Mouse (Mus musculus): ENCODE measurements around the gene Ssh1.
A peak's percentile ranks its signal among the peaks of the same experiment; 100 is the strongest.

Ssh1 gene

DNA sequence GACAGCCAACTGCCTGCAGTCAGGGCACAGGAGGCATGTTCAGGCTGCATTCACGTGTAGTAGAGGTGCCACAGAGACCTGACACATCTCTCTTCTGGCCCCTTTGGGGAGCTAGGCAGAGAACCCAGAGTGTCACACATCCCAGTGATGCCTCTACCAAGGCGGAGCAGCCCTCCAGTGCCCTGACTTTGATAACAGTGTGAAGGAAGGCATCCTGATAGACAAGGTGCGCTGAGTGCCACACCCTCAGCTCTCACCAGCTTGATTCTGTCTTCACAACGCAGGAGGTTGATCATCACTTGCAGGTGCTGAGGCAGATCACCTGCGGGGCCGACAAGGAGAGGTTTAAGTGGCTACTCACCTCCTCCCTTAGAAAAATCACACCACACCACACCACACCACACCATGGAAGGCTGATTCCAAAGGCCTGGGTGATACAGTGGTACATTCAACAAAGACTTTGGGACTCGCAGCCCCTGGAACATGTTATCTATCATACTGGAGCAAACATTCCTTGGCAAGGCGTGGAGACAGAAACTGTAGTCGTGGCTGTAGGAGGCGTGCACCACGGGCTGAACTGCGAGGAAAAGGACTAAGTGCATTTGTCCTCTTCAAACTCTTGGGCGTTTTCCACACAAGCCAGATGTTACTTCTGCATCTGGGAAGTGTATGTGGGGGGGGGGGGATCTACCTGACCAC lies 27.1 kb downstream of the Ssh1 start:
- DNase-seq (ENCODE audit: low spot score in 2 of 2) = no peak

- DNase-seq (ENCODE audit: low spot score in 2 of 2) = no peak
Measured at GRCm38 (mm10) chr5:113965659-113966185, 28.0 kb downstream of the Ssh1 start.

GRCm38 (mm10) chr5:113964972-113965371 lies 28.7 kb downstream of the Ssh1 start:
- no peak for DNase-seq (ENCODE audit: low spot score in 2 of 2)

GRCm38 (mm10) chr5:113961776-113962175 lies 31.9 kb downstream of the Ssh1 start:
- no peak for DNase-seq (ENCODE audit: low spot score in 2 of 2)

DNA sequence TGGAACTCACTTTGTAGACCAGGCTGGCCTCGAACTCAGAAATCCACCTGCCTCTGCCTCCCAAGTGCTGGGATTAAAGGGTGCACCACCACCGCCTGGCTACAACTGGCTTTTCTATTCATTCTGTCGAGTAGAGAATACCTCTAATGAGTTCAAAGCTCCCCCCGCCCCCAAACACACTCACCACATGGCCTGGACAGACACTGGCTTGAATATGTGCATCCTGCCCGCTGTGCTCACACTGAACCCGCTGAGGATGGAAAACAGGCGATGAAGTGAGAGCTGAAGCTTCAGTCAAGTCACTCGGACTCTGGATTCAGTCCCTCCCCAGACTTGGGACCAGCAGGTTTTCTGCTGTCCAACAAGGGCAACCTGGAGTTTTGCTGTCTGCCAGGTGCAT lies 33.3 kb downstream of the Ssh1 start:
- DNase-seq (ENCODE audit: low spot score in 2 of 2) = no peak

GRCm38 (mm10) chr5:113959039-113959438 lies 34.7 kb downstream of the Ssh1 start:
- DNase-seq (ENCODE audit: low spot score in 2 of 2) = no peak

DNA sequence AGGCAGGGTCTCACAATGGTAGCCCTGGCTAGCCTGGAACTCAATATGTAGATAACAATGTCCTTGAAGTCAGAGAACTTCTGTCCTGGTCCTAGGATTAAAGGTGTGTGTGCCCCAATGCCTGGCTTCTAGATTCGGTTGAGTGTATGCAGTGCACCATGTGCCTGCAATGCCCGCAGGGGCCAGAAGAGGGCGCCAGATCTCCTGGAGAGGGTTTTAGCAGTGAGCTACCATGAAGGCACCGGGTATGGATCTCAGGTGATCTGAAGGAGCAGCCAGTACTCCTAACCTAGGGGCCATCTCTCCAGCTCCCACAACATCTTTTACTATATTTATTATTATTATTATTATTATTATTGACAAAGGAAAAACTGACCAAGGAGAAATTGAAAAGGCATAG lies 37.2 kb downstream of the Ssh1 start:
- peak; percentile 74 to 82 for DNase-seq (ENCODE audit: low spot score in 2 of 2)

GRCm38 (mm10) chr5:113955691-113956090 lies 38.0 kb downstream of the Ssh1 start:
- DNase-seq (ENCODE audit: low spot score in 2 of 2) = no peak

DNA sequence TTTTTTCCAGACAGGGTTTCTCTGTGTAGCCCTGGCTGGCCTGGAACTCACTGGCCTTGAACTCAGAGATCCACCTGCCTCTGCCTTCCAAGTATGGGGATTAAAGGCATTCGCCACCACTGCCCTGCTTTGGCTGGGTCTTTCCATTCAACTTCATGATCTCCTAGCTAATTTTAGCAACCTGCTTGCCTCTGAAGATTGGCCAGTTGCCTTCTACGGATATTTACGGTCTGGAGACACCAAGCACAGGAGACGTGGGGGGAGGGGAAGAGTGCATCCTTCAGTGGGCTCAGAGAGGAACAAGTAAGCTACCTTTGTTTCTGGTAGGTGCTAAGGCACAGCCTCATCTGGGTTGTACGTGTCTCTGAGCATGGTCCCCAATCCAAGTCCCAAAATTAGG lies 38.4 kb downstream of the Ssh1 start:
- DNase-seq (ENCODE audit: low spot score in 2 of 2) = no peak

GRCm38 (mm10) chr5:113954421-113954820 lies 39.3 kb downstream of the Ssh1 start:
- peak; percentile 69 to 74 for DNase-seq (ENCODE audit: low spot score in 2 of 2)

DNA sequence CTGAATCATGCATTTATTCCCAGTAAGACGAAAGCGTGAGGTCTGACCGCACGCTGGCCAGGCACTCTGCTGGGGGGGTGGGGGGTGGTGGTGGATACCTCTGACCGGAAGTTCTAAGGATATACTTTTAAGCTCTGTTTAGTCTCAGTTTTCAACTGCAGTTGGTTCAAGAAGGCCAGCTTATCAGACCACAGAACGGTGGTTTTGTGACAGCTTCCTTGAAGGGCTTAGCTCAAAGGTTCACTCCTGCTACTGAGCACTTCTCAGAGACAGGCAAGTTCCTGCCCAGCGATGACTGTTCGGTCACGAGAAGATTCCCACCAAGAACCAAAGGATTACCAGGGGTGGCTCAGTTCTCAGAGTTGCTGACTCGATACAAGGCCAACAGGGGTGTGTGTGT lies 41.2 kb downstream of the Ssh1 start:
- DNase-seq (ENCODE audit: low spot score in 2 of 2) = peak; percentile 57 to 73

DNA sequence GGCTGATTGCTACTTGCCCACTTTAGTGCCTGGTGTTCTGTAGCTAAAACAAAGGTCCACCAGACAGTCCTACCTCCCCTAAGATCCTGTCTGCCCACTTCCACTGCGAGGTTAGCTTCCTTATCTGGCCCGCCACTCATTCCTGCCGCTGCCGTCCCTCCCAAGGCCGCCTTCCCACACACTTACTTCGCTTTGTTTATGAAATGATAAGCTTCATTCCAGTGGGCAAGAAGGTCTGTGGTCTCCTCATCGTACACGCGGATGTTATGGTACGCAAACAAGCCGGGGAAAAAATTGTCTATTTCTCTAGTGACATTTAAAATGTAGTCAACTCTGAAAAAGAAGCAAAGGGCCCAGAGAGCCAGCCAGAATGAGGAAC lies 42.0 kb downstream of the Ssh1 start:
- DNase-seq (ENCODE audit: low spot score in 2 of 2) = no peak

DNA sequence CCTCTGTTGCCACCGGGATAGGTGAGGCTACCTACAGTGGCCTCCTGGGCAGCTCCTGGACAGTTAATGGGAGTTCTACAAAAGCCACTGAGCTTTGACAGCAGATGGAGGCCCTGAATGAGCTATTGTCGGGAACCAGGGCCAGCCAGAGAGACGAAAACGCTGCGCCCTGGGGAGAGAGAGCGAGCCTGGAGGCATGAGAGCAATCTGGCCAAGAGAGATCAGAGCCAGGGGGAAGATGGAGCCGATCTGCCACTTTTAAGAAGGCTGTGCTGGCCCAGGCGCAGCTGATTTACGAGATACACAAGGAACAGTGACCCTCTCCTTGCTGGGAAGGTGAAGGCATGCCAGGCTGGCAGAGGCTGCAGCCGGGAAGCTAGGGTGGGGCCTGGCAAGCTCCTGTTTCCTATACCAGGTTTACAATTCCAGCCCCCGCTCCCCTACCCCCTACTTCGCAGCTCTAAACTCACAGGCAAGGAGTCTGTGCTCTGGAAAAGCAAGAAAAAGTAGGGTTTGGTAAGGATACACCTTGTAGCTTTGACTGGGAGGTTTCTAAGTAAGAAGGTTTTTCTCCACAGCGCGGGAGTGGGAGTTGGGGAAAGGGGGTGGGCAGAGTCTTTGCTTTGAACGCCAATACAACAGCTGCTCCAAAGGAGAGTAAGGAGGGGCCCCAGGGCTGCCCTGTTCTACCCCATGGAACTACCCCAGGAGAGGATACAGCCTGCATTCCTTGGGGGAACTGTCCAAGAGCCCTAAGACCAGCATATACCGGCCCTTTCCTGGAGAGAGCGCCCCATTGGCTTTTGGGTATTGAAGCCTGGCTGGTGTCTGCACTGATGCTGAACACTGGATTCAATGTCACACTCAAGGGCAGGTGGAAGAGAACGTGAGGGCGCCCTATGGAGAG lies 42.7 kb downstream of the Ssh1 start:
- DNase-seq (ENCODE audit: low spot score in 2 of 2) = no peak

- DNase-seq (ENCODE audit: low spot score in 2 of 2) = no peak
Measured at GRCm38 (mm10) chr5:113950133-113950532, 43.6 kb downstream of the Ssh1 start.

DNA sequence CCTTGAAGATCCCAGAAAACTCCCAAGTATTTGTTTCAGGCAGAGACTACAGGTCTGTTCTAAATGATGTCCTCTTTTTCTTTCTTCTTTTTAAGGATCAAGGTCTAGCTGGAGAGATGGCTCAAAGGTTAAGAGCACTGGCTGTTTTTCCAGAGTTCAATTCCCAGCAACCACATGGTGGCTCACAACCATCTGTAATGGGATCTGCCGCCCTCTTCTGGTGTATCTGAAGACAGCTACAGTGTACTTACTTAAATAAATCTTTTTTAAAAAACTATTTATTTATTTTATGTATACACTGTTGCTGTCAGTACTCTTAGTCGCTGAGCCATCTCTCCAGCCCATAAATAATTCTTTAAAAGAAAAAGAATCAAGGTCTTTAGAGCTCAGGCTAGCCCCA lies 46.4 kb downstream of the Ssh1 start:
- DNase-seq (ENCODE audit: low spot score in 2 of 2) = no peak

- DNase-seq (ENCODE audit: low spot score in 2 of 2) = peak; percentile 39 to 48
Measured at GRCm38 (mm10) chr5:113945126-113945525, 48.6 kb downstream of the Ssh1 start.

DNA sequence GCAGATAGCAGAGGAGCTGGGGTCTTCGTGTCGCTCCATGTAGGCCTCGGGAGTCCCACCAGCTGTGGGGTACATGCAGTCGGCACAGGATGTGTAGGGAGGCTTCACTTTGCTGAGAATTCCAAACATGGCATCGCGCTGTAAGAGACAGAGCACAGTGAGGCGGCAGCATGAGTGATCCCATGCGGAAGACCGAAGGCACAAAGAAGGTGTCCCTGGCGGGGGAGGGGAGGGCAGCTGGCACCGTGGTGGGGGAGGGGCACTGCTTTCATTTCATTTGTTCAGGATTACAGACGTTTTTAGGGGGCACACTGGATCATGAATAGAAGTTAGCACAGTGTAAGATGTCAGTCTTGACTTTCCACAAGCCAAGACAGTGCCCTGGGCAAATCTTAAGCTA lies 50.4 kb downstream of the Ssh1 start:
- DNase-seq (ENCODE audit: low spot score in 2 of 2) = no peak

- DNase-seq (ENCODE audit: low spot score in 2 of 2) = peak; percentile 27 to 37
Measured at GRCm38 (mm10) chr5:113942580-113942979, 51.1 kb downstream of the Ssh1 start.

DNA sequence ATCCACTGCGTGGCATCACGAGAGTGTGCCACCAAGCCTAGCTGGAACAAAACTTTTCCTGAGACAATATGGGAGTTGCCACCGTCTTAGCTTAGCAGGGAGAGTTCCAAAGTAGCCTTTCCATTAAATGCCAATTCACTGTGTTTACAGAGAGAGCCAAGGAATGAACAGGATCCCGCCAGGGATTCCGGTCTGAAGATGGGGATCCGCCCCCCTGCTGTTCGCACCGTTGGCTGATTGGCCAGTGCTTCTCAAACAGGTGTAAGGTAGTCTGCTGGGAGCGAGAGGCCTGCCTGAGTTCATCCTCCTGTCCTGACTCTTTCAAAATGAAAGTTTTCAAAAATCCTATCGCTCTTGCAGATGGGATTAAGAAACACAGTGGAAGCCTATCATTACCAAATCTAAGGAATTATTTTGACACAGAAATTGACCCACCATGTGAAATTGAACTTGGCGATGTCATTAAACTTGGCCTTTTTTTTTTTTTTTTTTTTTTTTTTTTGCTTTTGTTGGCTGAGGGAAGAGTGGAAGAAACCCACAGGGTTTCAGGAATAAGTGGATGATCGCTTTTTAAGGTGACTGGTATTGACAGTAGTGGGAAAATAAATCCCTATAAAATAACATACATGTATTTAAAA lies 54.3 kb downstream of the Ssh1 start:
- DNase-seq (ENCODE audit: low spot score in 2 of 2) = no peak

DNA sequence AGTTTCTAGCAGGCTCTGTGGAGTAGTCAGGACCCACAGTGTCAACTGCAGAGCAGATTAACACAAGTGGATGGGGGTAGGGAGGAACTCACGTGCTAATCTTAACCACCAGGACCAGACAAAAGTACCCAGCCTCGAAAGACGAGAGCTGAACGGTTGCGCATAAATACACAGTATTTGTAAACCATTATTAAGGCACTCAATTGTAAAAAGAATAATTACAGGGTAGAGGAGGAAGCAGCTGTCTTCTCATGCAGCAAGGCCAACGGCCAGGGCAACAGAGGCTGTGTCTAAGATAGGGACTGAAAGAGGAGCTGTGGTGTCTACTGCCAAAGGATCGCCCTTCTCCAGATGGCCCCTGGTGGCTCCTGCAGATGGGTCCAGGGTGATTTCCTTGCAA lies 56.0 kb downstream of the Ssh1 start:
- DNase-seq (ENCODE audit: low spot score in 2 of 2) = no peak

DNA sequence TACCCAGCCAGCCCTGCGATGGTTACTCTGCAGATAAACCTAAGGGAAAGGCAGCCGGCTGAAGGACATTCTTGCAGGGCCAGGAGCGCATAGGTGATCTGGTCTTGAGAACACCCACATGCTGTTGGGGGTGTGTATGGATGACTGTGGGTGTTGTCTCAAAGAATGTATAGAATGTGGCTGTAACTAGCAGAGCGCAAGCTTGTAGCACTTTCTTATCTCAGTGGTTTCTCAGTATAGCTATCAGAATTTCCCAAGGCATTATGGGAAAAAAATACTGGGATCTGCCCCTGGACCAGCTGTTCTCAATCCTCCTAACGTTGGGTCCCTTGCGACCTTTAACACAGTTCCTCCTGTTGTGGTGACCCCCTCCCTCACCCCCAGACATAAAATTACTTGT lies 59.8 kb downstream of the Ssh1 start:
- DNase-seq (ENCODE audit: low spot score in 2 of 2) = no peak

GRCm38 (mm10) chr5:113933480-113933879 lies 60.2 kb downstream of the Ssh1 start:
- no peak for DNase-seq (ENCODE audit: low spot score in 2 of 2)

Data from natural killer cell, adult 2 months (primary cell).